Mouse (Mus musculus) v-Abl transformed pro-B cells (cell line): Measurements from ENCODE around the gene Ovch2.
"Not testable (repeated sequence)": the region's sequence is repeated elsewhere in the genome, so short reads cannot be mapped to it uniquely, and the experiment has no call there.

Experiments
- in situ Hi-C, 2 experiments: fragments of 400-800 bp; cut with MboI; formaldehyde crosslinking; loops; one replicate each; pipeline ENCODE4 v1.15.1; 2025; ENCODE audit not compliant: unreplicated experiment in 2 of 2

Gene Ovch2

GRCm38 (mm10) chr7:107801108-107801507 is at the start of gene Ovch2:
TSS of gene Ovch2 (minus strand) at chr7:107801208.
- in situ Hi-C loops = no loop called here

DNA sequence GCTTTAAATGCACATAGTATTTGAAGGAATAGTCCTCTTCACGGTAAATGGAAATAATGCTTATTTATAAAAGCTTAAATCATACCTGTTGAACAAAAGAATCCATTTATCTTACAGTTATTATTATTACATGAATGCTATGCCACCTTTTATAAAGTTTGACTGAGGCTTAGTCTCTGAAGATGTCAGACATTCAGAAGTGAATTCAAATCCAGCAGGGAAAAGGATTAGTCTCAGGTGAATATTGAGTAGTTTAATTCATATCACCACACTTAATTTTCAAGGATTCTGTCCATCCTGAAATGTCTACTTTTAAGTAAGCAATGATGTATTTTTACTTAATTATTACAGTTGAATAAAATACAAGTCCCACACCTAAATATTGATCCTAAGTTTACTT is 46.4 kb upstream of the Ovch2 start, which contains the start of gene Olfr470:
Olfr470 (minus strand) TSS at position 101 of the 400 bp plus-strand sequence.
- in situ Hi-C loops = not testable (repeated sequence)

DNA sequence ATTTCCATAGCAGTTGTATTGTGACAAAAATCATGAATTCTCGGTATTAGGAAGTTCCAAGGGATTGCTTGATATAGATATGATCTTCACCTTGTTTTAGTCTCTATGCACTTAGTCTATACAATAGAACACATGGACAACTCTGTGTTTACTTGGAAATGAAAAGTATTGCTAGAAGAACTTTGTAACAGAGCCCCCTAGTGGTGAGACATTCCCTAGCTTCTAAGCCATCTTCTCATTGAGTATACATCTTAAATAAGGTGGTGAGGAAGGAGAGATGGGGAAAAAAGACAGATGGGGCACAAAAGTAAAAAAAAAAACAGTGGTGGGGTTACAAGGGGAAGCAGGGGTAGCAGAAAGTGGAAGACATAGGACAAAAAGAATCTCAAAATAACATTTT is 40.7 kb upstream of the Ovch2 start:
- in situ Hi-C loops = no loop called here

- in situ Hi-C loops = not testable (repeated sequence)
Measured at GRCm38 (mm10) chr7:107825441-107825840, 24.4 kb upstream of the Ovch2 start, which contains the start of gene Olfr469. TSS of gene Olfr469 (minus strand) at chr7:107825541.

GRCm38 (mm10) chr7:107823867-107824266 is 22.9 kb upstream of the Ovch2 start:
- in situ Hi-C loops = not testable (repeated sequence)

- in situ Hi-C loops = no loop called here
Measured at GRCm38 (mm10) chr7:107819442-107819841, 18.4 kb upstream of the Ovch2 start.

DNA sequence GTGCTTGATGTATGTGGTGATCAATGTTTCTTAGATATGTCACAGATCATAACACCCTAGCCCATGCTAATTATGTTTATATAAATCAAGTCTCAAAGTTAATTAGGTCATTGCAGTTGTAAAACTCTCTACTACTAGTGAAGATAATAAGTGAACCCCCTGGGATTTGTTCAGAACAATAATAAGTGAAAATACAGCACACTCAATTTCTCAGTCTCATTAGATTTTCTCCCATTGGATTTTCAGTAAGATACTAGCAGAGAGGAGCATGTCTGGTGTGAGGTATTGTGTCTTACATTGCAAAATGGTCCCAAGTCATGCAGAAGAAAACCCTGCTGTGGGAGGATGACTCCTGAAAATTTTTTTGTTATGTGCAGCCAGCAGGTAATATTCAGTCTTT is 11.0 kb upstream of the Ovch2 start, which contains the start of gene Olfr467:
Olfr467 (plus strand) TSS at position 301 of the 400 bp plus-strand sequence.
- in situ Hi-C loops = no loop called here

DNA sequence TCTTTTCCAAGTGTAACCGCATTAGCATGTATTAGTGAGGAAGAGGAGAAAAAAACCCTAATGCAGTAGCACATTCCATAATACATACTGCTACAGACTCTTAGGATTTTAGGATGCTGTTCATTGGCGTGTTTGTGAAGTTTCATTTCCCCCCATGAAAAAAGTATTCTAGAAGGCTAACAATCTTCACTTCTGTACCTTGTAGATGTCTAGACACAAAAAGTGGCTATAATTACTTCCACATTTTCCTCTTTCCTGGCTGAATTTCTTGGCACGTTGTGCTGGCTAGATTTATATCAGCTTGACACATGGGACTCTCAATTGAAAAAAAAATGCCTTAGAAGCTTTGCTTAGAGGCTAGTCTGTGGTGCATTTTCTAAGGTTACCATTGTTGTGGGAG is 1.1 kb upstream of the Ovch2 start:
- in situ Hi-C loops = no loop called here

DNA sequence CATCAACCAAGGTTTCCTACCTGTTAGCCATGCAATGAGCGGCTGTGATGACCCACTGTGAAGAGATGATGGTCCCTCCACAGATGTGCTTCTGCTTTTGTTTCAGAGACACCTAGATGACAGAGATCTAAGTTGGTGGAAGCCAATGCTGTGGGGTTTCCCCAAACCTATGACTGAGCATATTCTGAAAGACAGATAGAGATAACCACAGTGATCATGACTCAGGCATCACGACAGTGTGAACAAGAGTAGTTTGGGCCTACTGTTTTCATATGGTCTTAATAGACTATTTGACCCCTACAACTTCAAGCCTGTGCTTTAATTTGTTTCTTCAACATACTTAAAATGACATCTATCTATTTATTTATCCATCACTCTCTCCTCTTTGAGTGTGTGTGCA is 4.5 kb downstream of the Ovch2 start:
- in situ Hi-C loops = no loop called here

DNA sequence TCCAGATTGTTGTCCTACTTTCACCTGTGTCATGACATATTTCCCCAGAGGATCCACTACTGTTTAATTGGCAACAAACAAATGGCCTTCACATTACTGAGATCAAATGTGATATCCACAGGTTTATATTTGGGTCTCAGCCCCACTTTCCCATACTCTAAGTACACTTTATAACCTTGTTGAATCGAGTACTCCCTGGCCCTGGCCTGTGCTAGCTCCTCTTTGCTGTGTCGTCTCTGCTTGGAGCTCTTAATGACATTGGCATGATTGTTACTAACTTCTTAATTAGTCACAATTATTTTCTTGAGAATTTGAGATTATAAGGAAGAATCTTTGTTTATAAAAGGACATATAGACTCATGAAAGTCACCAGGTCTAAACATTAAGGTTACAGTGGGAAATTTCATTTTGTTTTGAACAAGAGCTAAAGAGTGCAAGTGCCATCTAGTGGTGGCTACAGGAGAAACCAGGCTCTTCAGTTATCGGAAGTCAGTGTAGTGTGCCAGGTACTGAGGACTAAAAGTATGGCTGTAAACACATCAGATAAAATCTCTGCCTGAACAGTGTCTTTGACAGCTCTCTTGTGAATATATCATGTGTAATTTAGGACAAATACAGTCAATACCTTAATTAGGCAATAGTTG is 12.9 kb downstream of the Ovch2 start:
- in situ Hi-C loops = no loop called here

- in situ Hi-C loops = no loop called here
Measured at GRCm38 (mm10) chr7:107779611-107780010, 21.4 kb downstream of the Ovch2 start.

DNA sequence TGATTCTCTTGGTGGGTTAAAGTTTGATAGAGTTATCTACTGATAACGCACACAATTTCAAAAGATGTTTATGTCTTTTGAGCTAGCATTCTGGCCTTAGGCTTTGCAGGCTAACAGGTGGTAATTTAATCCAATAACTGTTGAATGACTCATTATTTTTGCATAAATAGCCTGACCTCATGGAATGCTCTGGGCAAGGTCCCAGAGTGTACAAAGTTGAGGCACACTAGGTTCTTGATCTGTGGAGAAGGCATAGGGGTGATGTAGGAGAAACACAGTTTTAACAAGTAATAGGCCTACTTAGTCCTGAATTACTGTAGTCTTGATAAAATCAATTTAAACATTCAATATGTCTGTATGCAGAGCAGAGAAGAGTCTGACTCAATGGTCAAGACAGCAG is 22.8 kb downstream of the Ovch2 start:
- in situ Hi-C loops = no loop called here

GRCm38 (mm10) chr7:107770812-107771211 is 30.2 kb downstream of the Ovch2 start:
- in situ Hi-C loops = no loop called here

- in situ Hi-C loops = no loop called here
Measured at GRCm38 (mm10) chr7:107757308-107758151, 43.5 kb downstream of the Ovch2 start, which contains the start of gene Cyb5r2. TSS of gene Cyb5r2 (minus strand) at chr7:107758032.

GRCm38 (mm10) chr7:107756748-107757147 is 44.3 kb downstream of the Ovch2 start:
- in situ Hi-C loops = no loop called here

DNA sequence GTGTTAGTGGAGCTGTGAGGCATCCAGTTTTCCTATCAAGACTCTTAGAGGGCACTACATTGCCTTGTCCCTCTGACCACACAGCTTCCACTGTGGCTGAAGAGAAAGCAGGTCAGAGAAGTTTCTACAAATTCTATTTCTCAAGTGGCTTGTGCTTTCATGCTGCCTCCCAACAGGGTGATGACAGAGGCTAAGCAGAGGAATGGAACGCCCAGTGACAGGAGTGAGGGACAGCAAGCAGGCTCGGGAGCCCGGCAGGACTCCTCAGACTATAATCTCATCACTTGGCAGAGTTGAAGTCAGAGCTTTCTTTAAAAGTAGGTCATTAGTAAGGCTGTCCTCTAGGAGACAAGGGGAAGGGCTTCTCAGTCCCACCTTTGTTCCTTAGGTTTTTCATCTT is 45.1 kb downstream of the Ovch2 start:
- in situ Hi-C loops = no loop called here

GRCm38 (mm10) chr7:107752031-107752520 is 48.9 kb downstream of the Ovch2 start:
- in situ Hi-C loops = no loop called here

DNA sequence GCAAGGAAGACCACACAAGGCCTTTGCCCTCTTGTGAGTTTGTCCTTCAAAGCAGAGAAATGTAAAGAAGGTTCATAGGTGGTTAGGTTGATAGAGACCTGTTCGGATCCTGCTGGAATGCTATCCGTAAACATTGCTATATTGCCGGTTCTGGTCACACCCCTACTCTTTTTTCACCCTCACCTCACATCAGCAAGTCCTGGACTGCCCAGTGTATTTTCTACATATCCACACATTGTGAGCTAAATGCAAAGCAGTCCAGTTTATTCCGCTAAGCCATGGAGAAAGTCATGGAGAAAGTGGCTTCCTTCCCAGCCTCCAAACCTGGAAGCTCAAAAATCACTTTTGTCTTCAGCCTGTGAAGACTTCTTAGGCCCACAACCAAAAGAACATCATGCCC is 51.3 kb downstream of the Ovch2 start:
- in situ Hi-C loops = no loop called here

DNA sequence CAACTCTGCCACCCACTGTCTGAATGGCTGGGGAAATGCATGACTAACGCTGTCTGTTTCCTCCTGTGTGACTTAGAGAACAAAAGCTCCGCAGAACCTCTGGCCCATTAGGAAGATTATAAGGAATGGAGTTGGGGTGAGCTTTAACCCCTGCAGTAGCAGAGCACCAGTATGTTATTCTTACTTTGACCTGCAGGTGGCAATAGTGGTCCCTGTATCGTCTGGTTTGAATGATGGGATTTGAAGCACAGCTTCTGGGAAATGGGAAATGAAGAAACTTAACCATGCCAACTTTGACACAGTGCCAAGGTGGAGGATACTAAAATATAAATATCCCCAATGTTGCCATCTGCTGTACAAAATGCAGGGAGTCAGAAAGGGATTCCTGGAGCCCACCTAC is 51.7 kb downstream of the Ovch2 start:
- in situ Hi-C loops = no loop called here

GRCm38 (mm10) chr7:107747954-107748353 is 53.1 kb downstream of the Ovch2 start:
- in situ Hi-C loops = no loop called here

- in situ Hi-C loops = no loop called here
Measured at GRCm38 (mm10) chr7:107747476-107747875, 53.5 kb downstream of the Ovch2 start.

GRCm38 (mm10) chr7:107746036-107746435 is 55.0 kb downstream of the Ovch2 start:
- in situ Hi-C loops = no loop called here
